Mouse (Mus musculus) olfactory bulb, adult 2 months (tissue): ENCODE data around the gene Armc7.

Experiments used
- CTCF ChIP-seq: fragments of 200-500 bp; IDR thresholded peaks from 2 replicates; pipeline ENCODE4 v1.5.1; 2012; ENCODE audit warnings: low read depth, mild to moderate bottlenecking, low read length, moderate library complexity; ENCODE audit not compliant: insufficient read depth
- POLR2A ChIP-seq: fragments of 200-500 bp; IDR thresholded peaks from 2 replicates; pipeline ENCODE4 v1.6.1; 2012; ENCODE audit warnings: mild to moderate bottlenecking, low read depth, low read length, moderate library complexity; ENCODE audit not compliant: insufficient read depth

DNA sequence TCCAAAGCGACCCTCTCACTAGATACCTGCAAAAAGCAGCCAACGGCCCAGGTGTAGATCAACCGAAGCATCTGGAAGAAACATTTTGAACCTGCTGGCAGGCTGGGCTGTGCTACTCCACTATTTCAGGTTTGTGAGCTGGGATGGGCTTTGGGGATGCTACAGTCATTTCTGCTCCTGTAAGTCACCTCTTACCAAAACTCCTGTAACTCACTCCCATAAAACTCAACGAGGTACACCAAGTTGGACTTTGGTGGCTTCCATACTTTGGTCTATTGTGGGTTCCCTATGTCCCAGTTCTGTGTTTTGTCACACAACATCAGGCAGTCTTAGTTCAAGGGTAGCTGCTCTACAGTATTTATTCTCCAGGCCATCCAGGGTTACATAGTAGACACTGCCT lies 45.6 kb downstream of the Armc7 start:
- no peak for TF ChIP-seq POLR2A
- no peak for TF ChIP-seq CTCF
